Mouse (Mus musculus) cerebellum, adult 2 months (tissue): Measurements from ENCODE around the gene Eml4. TPM values are rescaled to one million over a fixed set of nuclear protein-coding genes. Genes with fewer than 3 reads are reported as not detected.

Experiments
- DNase-seq, 2 experiments: peaks; one replicate each; pipeline ENCODE4 v3.0.0; 2021
- H3K27ac ChIP-seq: fragments of 200-500 bp; 2 replicates; pipeline ENCODE4 v1.5.1; 2012; ENCODE audit warnings: low read length, control low read depth, inconsistent platforms; ENCODE audit not compliant: insufficient read depth
- H3K27me3 ChIP-seq: fragments of 200-500 bp; 2 replicates; pipeline ENCODE4 v1.6.1; 2012; ENCODE audit warnings: inconsistent platforms, mild to moderate bottlenecking, low read length, moderate library complexity; ENCODE audit not compliant: control insufficient read depth, insufficient read depth
- H3K4me1 ChIP-seq: fragments of 200-500 bp; 2 replicates; pipeline ENCODE4 v1.6.1; 2011; ENCODE audit warnings: low read length; ENCODE audit not compliant: control insufficient read depth, insufficient read depth
- H3K4me3 ChIP-seq: fragments of 200-500 bp; replicated peaks from 2 replicates; pipeline ENCODE3; 2011; ENCODE audit warnings: mild to moderate bottlenecking, low read depth, low read length, control low read depth; ENCODE audit not compliant: insufficient read depth
- CTCF ChIP-seq: fragments of 200-500 bp; IDR thresholded peaks from 2 replicates; pipeline ENCODE4 v1.5.1; 2011; ENCODE audit warnings: low read depth, mild to moderate bottlenecking, control low read depth, low read length, moderate library complexity, borderline replicate concordance; ENCODE audit not compliant: insufficient read depth
- POLR2A ChIP-seq: fragments of 200-500 bp; IDR thresholded peaks from 2 replicates; pipeline ENCODE4 v1.6.1; 2011; ENCODE audit warnings: low read length, control low read depth, borderline replicate concordance; ENCODE audit not compliant: insufficient read depth
- WGBS: fragments of 180-500 bp; shearing (Covaris S2); methylation state at CpG from one replicate; pipeline ENCODE4 v1.1.7; 2018; 5-methylcytosine and 5-hydroxymethylcytosine counted together
- polyA plus RNA-seq: library from polyadenylated mRNA; depleted of rRNA; stranded (reverse); fragments of >200 nt; gene quantifications from 2 replicates; pipeline ENCODE4 v1.2.3, GENCODE M21; 2012

Eml4 gene
- polyA plus RNA-seq, 1 experiment = 17.3 TPM

DNA sequence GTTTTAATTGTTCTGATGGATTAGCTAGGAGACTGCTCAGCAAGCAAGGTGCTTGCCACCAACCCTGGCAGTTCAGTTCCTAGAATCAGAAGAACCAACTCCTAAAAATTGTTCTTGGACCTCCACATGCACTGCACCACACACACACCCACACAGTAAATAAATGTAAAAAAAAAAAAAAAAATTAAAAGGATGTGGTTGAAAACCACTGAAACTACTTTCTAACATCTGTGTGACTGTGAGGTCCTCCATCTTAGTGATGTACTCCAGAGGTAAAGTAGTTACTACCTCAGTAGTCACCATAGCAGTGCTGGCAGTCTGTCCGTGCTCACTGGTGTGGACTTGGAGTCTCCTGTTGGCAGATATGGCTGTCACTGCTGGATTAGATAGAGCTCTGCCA lies 106.5 kb downstream of the Eml4 start:
- no peaks in the 10 kb centered on the region for H3K27me3 ChIP-seq
- 48% methylated on average over 1 of the region's 1 CpGs for whole genome bisulfite sequencing
- no peak for DNase-seq
- no peak overlapping the region for H3K27ac ChIP-seq
- no peaks in the 10 kb centered on the region for H3K4me1 ChIP-seq
- TF ChIP-seq CTCF = no peak
- TF ChIP-seq POLR2A = no peak
- no peak overlapping the region for H3K4me3 ChIP-seq

DNA sequence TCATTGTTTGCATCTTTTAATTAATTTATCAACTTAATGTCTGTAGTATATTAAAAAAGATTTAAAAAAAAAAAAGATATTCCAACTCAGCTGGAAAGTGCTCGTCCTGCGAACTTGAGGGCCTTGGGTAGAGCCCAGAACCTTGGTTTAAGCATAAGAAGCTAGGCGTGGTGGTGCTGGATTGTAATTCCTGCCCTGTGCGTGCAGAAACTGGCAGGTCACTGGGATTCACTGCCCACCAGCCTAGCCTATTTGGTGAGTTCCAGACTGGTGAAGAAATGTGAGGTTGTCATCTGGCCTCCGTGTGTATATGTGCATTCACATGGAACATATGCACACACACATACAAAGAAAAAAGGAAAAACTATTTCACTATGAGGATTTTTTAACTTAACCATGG lies 115.2 kb downstream of the Eml4 start:
- H3K27ac ChIP-seq = no peak overlapping the region
- no peak for TF ChIP-seq CTCF
- no peak for TF ChIP-seq POLR2A
- no peaks in the 10 kb centered on the region for H3K27me3 ChIP-seq
- H3K4me3 ChIP-seq = no peak overlapping the region
- H3K4me1 ChIP-seq = no peaks in the 10 kb centered on the region
- WGBS = 91% methylated on average over 5 of the region's 5 CpGs
- DNase-seq = no peak

DNA sequence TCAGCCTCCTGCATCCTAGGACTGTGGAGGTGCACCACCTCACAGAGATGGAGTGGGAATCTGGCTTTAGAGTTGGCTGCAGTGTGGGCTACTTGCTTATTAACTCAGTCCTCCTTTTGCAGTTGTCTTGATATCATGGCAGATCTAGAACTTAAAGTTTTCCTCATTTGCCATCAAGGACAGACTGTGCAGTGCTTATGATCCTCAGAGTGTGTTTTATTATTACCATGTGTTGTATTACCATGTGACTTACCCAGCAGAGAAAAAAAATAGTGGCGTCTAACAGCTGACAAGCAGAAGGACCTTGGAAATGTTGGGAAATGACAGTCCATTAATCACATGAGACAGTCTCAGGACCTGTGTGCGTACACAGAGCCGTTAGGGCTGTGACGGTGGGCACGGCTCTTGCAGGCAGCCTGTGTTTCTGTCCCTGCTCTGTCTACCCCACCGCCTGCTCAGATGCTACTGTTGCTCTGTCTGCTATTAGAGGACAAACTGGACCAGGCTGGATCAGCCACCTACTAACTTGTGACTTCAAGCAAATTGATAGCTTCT lies 116.0 kb downstream of the Eml4 start:
- WGBS = 88% methylated on average over 6 of the region's 6 CpGs
- Histone ChIP-seq H3K4me1 (no peaks in the 10 kb centered on the region), H3K4me3 (no peak overlapping the region), H3K27me3 (no peaks in the 10 kb centered on the region), H3K27ac (no peak overlapping the region)
- no peak for TF ChIP-seq CTCF
- TF ChIP-seq POLR2A = no peak
- no peak for DNase-seq

DNA sequence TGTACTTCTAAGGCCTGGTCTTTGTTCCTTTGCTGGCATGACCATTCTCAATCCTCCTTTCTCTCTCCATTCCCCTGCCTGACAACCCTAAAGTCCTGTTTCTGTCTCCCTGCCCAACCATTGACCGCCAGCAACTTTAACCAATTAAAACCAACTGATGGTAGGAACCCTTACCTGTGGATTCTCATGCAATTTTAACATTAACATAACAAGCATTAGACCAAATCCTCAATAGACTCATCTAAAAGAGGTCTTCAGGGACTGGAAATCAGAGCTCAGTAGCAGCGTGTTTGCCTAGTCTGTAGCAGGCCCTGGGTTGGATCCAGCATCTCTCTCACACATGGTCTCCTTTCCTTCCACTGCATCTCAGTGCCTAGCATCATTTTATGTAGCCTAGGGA lies 118.9 kb downstream of the Eml4 start:
- Histone ChIP-seq H3K27me3 (no peaks in the 10 kb centered on the region), H3K27ac (no peak overlapping the region), H3K4me1 (no peaks in the 10 kb centered on the region), H3K4me3 (no peak overlapping the region)
- TF ChIP-seq POLR2A (no peak), CTCF (no peak)
- WGBS = 60% methylated on average over 2 of the region's 2 CpGs
- DNase-seq = no peak

DNA sequence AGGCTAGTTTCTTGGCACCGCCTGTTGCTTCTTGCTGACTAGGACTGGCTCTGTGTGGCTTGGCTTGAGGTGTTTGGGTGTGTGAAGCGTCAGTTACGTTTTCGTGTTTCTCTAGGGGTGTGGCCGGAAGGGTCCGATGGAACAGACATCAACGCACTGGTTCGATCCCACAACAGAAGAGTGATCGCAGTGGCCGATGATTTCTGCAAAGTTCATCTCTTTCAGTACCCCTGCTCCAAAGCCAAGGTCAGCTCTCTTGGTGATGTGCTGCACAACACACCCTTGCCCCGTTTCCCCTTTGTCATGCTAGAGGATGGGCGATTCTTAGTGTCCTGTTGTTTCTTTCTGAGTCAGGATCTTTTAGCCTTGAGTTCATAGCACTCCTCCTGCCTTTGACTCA lies 126.4 kb downstream of the Eml4 start:
- no peaks in the 10 kb centered on the region for H3K4me1 ChIP-seq
- DNase-seq = no peak
- 95% methylated on average over 12 of the region's 12 CpGs for WGBS
- H3K27me3 ChIP-seq = no peaks in the 10 kb centered on the region
- no peak overlapping the region for H3K27ac ChIP-seq
- TF ChIP-seq CTCF = no peak
- no peak overlapping the region for H3K4me3 ChIP-seq

DNA sequence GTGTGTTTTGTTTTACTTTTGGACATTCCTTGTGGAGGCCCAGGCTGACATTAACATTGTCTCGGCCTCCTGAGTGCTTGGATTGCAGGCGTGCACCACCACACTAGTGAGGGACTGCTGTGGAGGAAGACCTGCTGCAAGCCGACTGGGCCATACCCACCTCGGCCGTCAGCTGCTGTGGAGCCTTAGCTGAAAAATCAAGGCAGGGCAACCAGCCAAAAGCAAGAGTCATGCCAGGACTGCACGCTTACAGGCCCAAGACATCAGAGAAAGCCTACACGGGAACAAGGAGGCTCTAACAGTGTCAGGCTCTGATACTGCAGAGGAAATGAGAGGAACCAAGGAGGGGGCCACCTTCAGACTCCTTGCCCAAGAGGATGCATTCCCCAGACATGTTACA lies 130.8 kb downstream of the Eml4 start:
- H3K27me3 ChIP-seq = no peaks in the 10 kb centered on the region
- H3K4me1 ChIP-seq = no peaks in the 10 kb centered on the region
- TF ChIP-seq CTCF = no peak
- no peak for TF ChIP-seq POLR2A
- H3K27ac ChIP-seq = no peak overlapping the region
- no peak overlapping the region for H3K4me3 ChIP-seq
- DNase-seq = peak; percentile 8 to 14
- WGBS = 24% methylated on average over 7 of the region's 7 CpGs

DNA sequence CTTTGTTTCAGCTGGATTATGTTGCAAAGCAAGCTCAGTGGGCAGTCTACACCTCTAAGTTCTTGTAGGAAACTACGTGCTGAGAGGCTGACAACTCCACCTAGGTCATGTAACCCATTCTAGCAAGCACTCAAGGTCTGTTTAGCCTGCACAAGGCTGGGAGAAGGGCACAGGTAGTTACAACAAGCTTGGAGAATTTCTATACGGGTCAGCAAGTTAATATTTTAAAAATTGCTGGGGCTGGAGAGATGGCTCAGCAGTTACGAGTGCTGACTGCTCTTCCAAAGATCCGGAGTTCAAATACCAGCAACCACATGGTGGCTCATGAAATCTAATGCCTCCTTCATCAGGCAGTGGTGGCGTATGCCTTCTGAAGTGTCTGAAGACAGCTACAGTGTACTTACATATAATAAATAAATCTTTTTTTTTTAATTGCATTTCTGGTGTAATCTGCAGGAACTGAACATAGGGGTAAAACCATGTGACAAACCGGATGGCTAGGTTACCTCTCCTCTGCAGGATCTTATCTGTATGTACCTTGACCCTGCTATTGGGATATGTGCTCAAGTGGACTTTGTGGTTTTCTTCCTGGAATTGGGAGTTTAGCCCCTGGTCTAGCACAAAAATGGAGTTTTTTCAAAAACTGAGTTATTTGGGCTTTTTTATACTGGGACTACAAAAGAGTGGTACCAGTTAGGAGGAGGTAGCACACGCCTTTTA lies 132.2 kb downstream of the Eml4 start:
- 92% methylated on average over 7 of the region's 7 CpGs for WGBS
- no peak for DNase-seq
- Histone ChIP-seq H3K27me3 (no peaks in the 10 kb centered on the region), H3K4me3 (no peak overlapping the region), H3K27ac (no peak overlapping the region), H3K4me1 (no peaks in the 10 kb centered on the region)
- TF ChIP-seq POLR2A (no peak), CTCF (no peak)

DNA sequence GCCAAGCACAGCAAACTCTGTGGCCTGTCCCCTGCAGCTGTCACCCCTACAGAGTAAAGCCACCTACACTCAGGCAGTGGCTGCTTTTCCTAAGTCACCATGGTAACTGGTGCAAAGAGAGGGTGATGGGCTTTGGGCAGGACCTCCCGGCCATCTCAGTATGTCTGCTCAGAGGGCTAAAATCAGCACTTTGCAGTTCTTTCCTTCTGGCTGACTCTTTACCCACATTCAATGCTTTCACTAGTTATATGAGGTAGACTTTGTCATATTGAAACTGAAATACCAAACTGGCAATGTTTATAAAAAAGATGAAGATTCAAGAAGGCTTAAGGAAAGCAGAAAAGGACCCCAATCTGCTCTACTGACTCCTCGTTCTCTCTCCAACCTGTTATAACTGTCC lies 133.1 kb downstream of the Eml4 start:
- Histone ChIP-seq H3K4me3 (no peak overlapping the region), H3K27me3 (no peaks in the 10 kb centered on the region), H3K4me1 (no peaks in the 10 kb centered on the region; the same call in 1 of the 2 replicates), H3K27ac (no peak overlapping the region)
- no peak for DNase-seq
- TF ChIP-seq POLR2A (no peak), CTCF (no peak)
- WGBS = 75% methylated on average over 2 of the region's 2 CpGs
